Mouse (Mus musculus) hindbrain, postnatal 0 days (tissue): ENCODE measurements at regions not wholly inside any gene's neighbourhood (a gene's known extent, or its start where the extent isn't known, plus 50 kb on each side); places are given as distances from the start of the nearest gene placed in this dataset.
A peak's percentile ranks its signal among the peaks of the same experiment; 100 is the strongest.

Experiments used
- ATAC-seq: fragments of 200-750 bp; cut with Nextera tagmentation; 2 replicates; pipeline ENCODE4 v1.8.0; 2017; ENCODE audit warnings: mild to moderate bottlenecking, moderate TSS enrichment, moderate library complexity
- DNase-seq: peaks from one replicate; pipeline ENCODE4 v3.0.0-alpha.2; 2015; ENCODE audit warnings: low spot score
- H3K27ac ChIP-seq: fragments of 300-500 bp; sonication (generic); 2 replicates; pipeline ENCODE4 v1.5.1; 2014; ENCODE audit warnings: mild to moderate bottlenecking
- H3K27me3 ChIP-seq: fragments of 300-500 bp; sonication (generic); 2 replicates; pipeline ENCODE4 v1.6.1; 2014; ENCODE audit warnings: low read length, mixed read lengths; ENCODE audit not compliant: insufficient read depth
- H3K36me3 ChIP-seq: fragments of 300-500 bp; sonication (generic); 2 replicates; pipeline ENCODE4 v1.6.1; 2014; ENCODE audit warnings: low read length, mixed read lengths; ENCODE audit not compliant: insufficient read depth
- H3K4me1 ChIP-seq: fragments of 300-500 bp; sonication (generic); 2 replicates; pipeline ENCODE4 v1.6.1; 2014; ENCODE audit warnings: antibody characterized with exemption, low read length, mixed read lengths; ENCODE audit not compliant: insufficient read depth
- H3K4me2 ChIP-seq: fragments of 300-500 bp; sonication (generic); 2 replicates; pipeline ENCODE4 v1.6.1; 2014; ENCODE audit warnings: low read depth, mild to moderate bottlenecking, low read length, moderate library complexity, mixed read lengths
- H3K4me3 ChIP-seq: fragments of 300-500 bp; sonication (generic); 2 replicates; pipeline ENCODE4 v1.5.1; 2014; ENCODE audit warnings: low read length
- H3K9ac ChIP-seq: fragments of 300-500 bp; sonication (generic); replicated peaks from 2 replicates; pipeline ENCODE4 v1.6.1; 2014; ENCODE audit warnings: mild to moderate bottlenecking, low read length, moderate library complexity, mixed read lengths
- H3K9me3 ChIP-seq: fragments of 300-500 bp; sonication (generic); 2 replicates; pipeline ENCODE4 v1.6.1; 2016; ENCODE audit warnings: low read length, mixed read lengths
- CTCF ChIP-seq: IDR thresholded peaks from 2 replicates; pipeline ENCODE4 v1.5.1; 2016; ENCODE audit warnings: antibody characterized with exemption, control low read depth, low read depth
- WGBS: fragments of 180-500 bp; shearing (Covaris S2); extraction: QIAGEN DNeasy Blood & Tissue Kit; methylation state at CpG from one replicate; pipeline ENCODE4 v1.1.7; 2014; 5-methylcytosine and 5-hydroxymethylcytosine counted together

DNA sequence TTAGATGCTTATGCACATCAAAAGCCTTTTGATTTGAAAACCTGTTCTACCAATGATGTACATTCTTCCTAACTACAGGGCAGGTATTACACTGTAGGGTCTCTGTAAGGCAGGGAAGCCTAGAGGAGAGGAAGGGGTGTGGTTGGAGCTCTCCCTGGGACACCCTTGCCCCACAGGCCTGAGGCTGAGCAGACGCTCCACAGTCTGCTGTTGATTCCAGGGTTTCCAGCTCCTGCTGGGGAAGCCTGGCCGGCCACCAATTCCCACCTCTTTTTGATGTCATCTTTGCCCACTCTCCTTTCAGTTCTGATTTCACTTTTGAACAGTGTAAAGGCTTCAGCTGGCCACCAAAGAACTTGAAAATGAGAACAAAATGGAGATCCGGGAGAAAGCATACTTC lies 223.0 kb upstream of the Spred2 start:
- no peaks in the 10 kb centered on the region for H3K9me3 ChIP-seq
- H3K4me1 ChIP-seq: peaks cover 3% of the 10 kb centered on the region; the same call in 1 of the 2 replicates
- no peak for ATAC-seq
- no peaks in the 10 kb centered on the region for H3K27me3 ChIP-seq
- 44% methylated on average over 3 of the region's 3 CpGs for WGBS
- no peak overlapping the region for H3K4me2 ChIP-seq
- no peak for TF ChIP-seq CTCF
- no peak overlapping the region for H3K9ac ChIP-seq
- H3K27ac ChIP-seq: no peak overlapping the region
- H3K4me3 ChIP-seq: no peak overlapping the region
- H3K36me3 ChIP-seq: no peaks in the 10 kb centered on the region
- DNase-seq: peak; percentile 14

DNA sequence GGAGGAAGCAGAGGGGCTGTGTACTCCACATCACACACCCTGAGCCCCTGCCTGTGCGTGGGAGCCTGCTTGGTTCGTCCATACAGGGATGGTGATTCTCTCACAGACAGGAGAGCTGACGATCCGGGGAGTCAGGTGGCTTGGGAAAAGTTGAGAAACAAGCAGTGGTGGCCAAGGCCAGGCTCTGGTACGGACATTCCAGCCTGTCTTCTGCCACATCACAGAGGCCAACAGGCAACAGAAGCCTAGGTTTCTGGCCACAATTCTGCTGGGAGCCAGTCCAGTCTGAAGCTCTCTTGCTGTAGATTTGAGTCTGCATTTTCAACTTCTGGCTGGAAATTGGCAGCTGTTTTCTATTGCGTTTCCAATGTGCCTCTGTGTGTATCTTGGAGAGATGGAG lies 215.4 kb upstream of the Spred2 start:
- no peak for ATAC-seq
- Histone ChIP-seq H3K27ac (no peak overlapping the region), H3K4me1 (no peaks in the 10 kb centered on the region), H3K4me3 (no peak overlapping the region), H3K36me3 (no peaks in the 10 kb centered on the region), H3K9ac (no peak overlapping the region), H3K9me3 (no peaks in the 10 kb centered on the region), H3K27me3 (no peaks in the 10 kb centered on the region), H3K4me2 (no peak overlapping the region)
- no peak for TF ChIP-seq CTCF
- WGBS: 85% methylated on average over 6 of the region's 6 CpGs
- no peak for DNase-seq

DNA sequence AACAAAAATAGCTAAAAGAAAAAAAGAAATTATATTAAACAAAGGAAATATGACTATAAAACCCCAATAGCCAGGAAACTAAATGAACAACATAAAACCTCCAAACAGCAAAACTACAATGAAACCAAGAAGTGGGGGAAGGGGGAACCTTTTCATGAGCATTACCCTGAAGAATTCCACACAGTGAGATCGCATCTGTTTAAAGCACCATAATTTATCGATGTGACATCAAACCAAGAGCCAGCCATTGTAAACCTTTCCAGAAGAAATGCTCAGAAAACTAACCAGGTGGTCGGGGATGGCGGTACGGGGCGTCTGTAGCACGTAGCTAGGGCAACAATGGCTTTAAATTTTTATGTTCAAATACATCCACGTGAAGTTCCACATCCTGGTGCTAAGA lies 214.8 kb upstream of the Spred2 start:
- DNase-seq (no peak), ATAC-seq (no peak)
- no peak for TF ChIP-seq CTCF
- H3K9ac ChIP-seq: no peak overlapping the region
- no peaks in the 10 kb centered on the region for H3K36me3 ChIP-seq
- no peak overlapping the region for H3K4me2 ChIP-seq
- 81% methylated on average over 8 of the region's 8 CpGs for WGBS
- no peaks in the 10 kb centered on the region for H3K27me3 ChIP-seq
- H3K4me1 ChIP-seq: peaks cover 4% of the 10 kb centered on the region; the same call in 1 of the 2 replicates
- H3K27ac ChIP-seq: no peak overlapping the region
- no peak overlapping the region for H3K4me3 ChIP-seq
- H3K9me3 ChIP-seq: no peaks in the 10 kb centered on the region

DNA sequence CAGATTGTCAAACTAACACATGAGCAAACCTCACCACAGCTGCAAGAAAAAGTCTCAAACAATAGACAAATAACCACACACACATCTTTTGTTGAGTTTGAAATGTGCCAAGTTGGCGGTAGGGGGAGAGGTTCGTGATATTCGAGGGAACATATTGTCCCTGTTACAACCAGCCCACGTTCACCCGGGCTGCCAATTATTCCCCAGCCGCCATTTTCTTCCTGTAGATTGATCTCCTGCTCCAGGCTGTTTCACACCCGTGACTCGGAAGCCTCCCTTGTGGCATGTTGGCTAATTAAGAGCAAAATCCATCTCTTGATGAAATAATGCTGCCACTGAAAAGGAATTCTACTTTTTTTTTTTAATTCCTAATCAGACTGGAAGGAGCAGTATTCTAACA lies 211.1 kb upstream of the Spred2 start:
- DNase-seq (peak; percentile 64), ATAC-seq (no peak)
- H3K9me3 ChIP-seq: no peaks in the 10 kb centered on the region
- no peak overlapping the region for H3K27ac ChIP-seq
- H3K9ac ChIP-seq: no peak overlapping the region
- H3K4me1 ChIP-seq: peaks cover 4% of the 10 kb centered on the region; the same call in 1 of the 2 replicates
- peak overlapping the region; percentile 46 for H3K4me2 ChIP-seq
- WGBS: 24% methylated on average over 8 of the region's 8 CpGs
- TF ChIP-seq CTCF: no peak
- H3K27me3 ChIP-seq: no peaks in the 10 kb centered on the region
- H3K36me3 ChIP-seq: no peaks in the 10 kb centered on the region
- H3K4me3 ChIP-seq: no peak overlapping the region

DNA sequence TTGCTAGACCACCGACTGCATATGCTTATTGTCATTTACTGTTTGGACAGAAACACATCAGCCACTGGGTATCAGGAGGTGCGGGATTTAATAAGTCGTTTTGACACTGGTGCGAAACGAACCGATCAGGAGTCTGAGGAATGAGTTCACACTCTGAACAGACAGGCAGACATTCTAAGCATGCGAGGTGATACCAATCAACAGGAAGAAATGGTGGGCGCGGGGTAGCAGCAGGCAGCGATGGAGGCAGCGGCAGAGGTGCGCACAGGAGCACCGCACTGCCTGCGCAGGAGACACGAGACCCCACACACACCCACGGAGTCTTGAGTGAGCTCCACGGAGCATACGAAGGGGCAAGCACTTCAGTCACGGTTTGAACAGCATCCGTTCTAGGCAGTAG lies 210.6 kb upstream of the Spred2 start:
- 60% methylated on average over 20 of the region's 20 CpGs for WGBS
- Histone ChIP-seq H3K4me2 (peak overlapping the region; percentile 46), H3K4me1 (peaks cover 4% of the 10 kb centered on the region; the same call in 1 of the 2 replicates), H3K9me3 (no peaks in the 10 kb centered on the region), H3K4me3 (peak overlapping the region; percentile 8; the same call in 1 of the 2 replicates), H3K36me3 (no peaks in the 10 kb centered on the region), H3K27me3 (no peaks in the 10 kb centered on the region), H3K27ac (no peak overlapping the region; the same call in 1 of the 2 replicates), H3K9ac (no peak overlapping the region)
- TF ChIP-seq CTCF: no peak
- ATAC-seq (0 out of 2 replicates have a peak, but pooled peaks have one; percentile 49), DNase-seq (peak; percentile 22)

DNA sequence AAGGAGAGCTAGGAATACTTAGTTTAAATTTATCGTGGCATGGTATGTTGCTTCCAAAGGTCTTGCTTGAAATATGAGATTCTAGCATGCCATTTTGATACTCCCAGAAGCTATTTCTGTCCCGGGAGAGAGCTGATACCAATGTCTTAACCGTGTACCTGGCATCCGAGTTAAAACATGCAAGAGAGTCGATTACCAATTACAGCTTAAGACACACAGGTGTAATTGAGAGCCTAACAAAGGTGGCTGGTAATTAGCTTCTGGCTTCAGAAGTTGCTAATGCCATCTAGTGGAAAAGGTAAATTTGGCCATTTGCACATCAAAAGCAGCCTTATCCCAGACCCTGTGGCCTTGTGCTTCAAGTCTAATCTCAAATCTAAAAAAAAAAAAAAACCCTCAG lies 210.0 kb upstream of the Spred2 start:
- peaks cover 4% of the 10 kb centered on the region; the same call in 1 of the 2 replicates for H3K4me1 ChIP-seq
- H3K27me3 ChIP-seq: no peaks in the 10 kb centered on the region
- H3K4me2 ChIP-seq: peak overlapping the region; percentile 46
- WGBS: 40% methylated on average over 5 of the region's 5 CpGs
- DNase-seq: peak; percentile 66
- ATAC-seq: no peak
- no peak overlapping the region for H3K9ac ChIP-seq
- peak overlapping the region; percentile 8; the same call in 1 of the 2 replicates for H3K4me3 ChIP-seq
- H3K9me3 ChIP-seq: no peaks in the 10 kb centered on the region
- H3K36me3 ChIP-seq: no peaks in the 10 kb centered on the region
- peak; percentile 52 for TF ChIP-seq CTCF
- no peak overlapping the region for H3K27ac ChIP-seq

DNA sequence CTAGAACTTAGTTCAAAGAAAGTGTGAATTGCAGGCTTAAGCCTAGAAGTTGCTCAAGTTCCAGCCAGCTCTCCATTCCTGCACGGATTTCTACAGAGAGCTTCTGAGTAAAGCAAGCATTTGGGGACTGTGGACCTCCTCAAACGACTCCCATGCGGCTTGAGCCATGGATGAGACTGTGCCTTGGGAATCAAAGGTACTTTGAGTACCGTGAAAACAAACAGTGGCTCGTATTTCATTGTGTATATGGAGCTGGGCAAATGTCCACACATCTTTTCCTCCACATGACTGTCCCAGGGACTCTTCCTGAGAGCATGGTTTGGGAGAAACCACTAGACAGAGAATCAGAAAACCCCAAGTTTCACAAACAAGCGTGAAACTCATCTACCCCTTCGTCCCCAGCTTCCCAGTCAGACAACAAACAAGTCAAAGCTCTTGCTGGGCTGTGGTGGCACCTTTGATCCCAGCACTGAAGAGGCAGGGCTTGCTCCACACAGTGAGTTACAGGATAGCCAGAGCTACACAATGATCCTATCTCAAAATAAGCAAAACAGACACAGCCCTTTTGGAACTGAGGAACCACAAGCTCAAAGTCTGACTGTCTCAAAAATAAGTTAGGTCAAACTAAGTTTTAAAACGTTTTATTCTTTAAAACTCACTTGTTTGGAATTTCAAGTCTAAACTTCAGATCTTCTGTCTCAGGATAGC lies 209.1 kb upstream of the Spred2 start:
- WGBS: 35% methylated on average over 8 of the region's 8 CpGs

More for the DNA sequence above, 209.1 kb upstream of the Spred2 start:
- H3K9me3 ChIP-seq: no peaks in the 10 kb centered on the region
- H3K9ac ChIP-seq: no peak overlapping the region
- H3K4me3 ChIP-seq: no peak overlapping the region
- H3K36me3 ChIP-seq: no peaks in the 10 kb centered on the region
- H3K4me2 ChIP-seq: no peak overlapping the region
- ATAC-seq: no peak
- no peak overlapping the region for H3K27ac ChIP-seq
- H3K27me3 ChIP-seq: no peaks in the 10 kb centered on the region
- no peak for TF ChIP-seq CTCF
- peaks cover 4% of the 10 kb centered on the region; the same call in 1 of the 2 replicates for H3K4me1 ChIP-seq
- no peak for DNase-seq
